Mouse (Mus musculus): ENCODE measurements around the gene Zdhhc18.
A peak's percentile ranks its signal among the peaks of the same experiment; 100 is the strongest.
"Not testable (repeated sequence)": the region's sequence is repeated elsewhere in the genome, so short reads cannot be mapped to it uniquely, and the experiment has no call there.

Zdhhc18 gene

GRCm38 (mm10) chr4:133662421-133662820 is 12.5 kb upstream of the Zdhhc18 start:
- DNase-seq: no peak

- peak; percentile 51 for DNase-seq
These were observed 10.5 kb upstream of the Zdhhc18 start for GRCm38 (mm10) chr4:133660193-133661155.

GRCm38 (mm10) chr4:133659497-133660192 is 9.7 kb upstream of the Zdhhc18 start:
- peak; percentile 57 for DNase-seq

GRCm38 (mm10) chr4:133658729-133659128 is 8.8 kb upstream of the Zdhhc18 start:
- no peak for DNase-seq

- DNase-seq: no peak
These were observed 8.0 kb upstream of the Zdhhc18 start for GRCm38 (mm10) chr4:133657829-133658458.

- no peak for DNase-seq
These were observed 7.0 kb upstream of the Zdhhc18 start for GRCm38 (mm10) chr4:133656997-133657396.

- no peak for DNase-seq
These were observed 6.3 kb upstream of the Zdhhc18 start for GRCm38 (mm10) chr4:133656294-133656693.

- DNase-seq: not testable (repeated sequence)
These were observed 4.1 kb upstream of the Zdhhc18 start for GRCm38 (mm10) chr4:133654070-133654469.

GRCm38 (mm10) chr4:133652746-133653145 is 2.8 kb upstream of the Zdhhc18 start:
- no peak for DNase-seq

GRCm38 (mm10) chr4:133651986-133652385 is 2.0 kb upstream of the Zdhhc18 start:
- no peak for DNase-seq

GRCm38 (mm10) chr4:133651445-133651844 is 1.5 kb upstream of the Zdhhc18 start:
- no peak for DNase-seq

- not testable (repeated sequence) for DNase-seq
These were observed 490 bp downstream of the Zdhhc18 start for GRCm38 (mm10) chr4:133649464-133649863.

- DNase-seq: no peak
These were observed 4.3 kb downstream of the Zdhhc18 start for GRCm38 (mm10) chr4:133645680-133646079.

GRCm38 (mm10) chr4:133645195-133645594 is 4.8 kb downstream of the Zdhhc18 start:
- no peak for DNase-seq

- DNase-seq: no peak
These were observed 15.9 kb downstream of the Zdhhc18 start for GRCm38 (mm10) chr4:133634043-133634410.

GRCm38 (mm10) chr4:133633332-133634042 is 16.5 kb downstream of the Zdhhc18 start:
- peak; percentile 90 for DNase-seq

GRCm38 (mm10) chr4:133632483-133633327 is 17.2 kb downstream of the Zdhhc18 start:
- DNase-seq: no peak

- DNase-seq: no peak
These were observed 18.1 kb downstream of the Zdhhc18 start for GRCm38 (mm10) chr4:133631769-133632411.

GRCm38 (mm10) chr4:133631071-133631768 is 18.7 kb downstream of the Zdhhc18 start:
- no peak for DNase-seq

GRCm38 (mm10) chr4:133630326-133630920 is 19.5 kb downstream of the Zdhhc18 start:
- no peak for DNase-seq

All from embryo, embryonic 11 days (tissue).